Mouse (Mus musculus) neural tube, postnatal 0 days (tissue): ENCODE data around the gene Tubb1. TPM values are rescaled to one million over a fixed set of nuclear protein-coding genes. Genes with fewer than 3 reads are reported as not detected.

Source experiments
- polyA plus RNA-seq: library from polyadenylated mRNA; unstranded; fragments of >200 nt; fragmentation: Nextera tagmentation; extraction: Ambion mirVana; gene quantifications from 2 replicates; pipeline ENCODE4 v1.2.1, GENCODE M21; 2015

Gene Tubb1
- 0.17 and 0.21 TPM in 2 replicates for polyA plus RNA-seq

DNA sequence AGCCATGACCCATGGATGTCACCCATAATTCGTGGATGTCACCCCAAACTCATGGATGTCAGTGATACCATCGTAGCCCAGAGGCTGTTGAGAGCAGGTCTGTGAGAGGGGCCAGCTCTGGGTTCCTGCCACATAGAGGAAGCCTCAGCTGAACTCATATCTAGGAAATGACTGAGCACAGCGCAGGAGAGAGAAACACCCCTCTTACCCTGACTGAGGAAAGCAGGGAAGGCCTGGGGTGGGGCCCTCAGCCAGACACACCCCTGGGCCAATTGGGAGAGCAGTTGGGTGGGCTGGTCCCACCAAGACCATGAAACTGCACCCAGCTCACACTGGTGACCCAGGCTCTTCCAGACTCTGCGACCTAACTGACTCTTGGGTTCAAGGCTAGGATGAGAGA, at the start of gene Tubb1:
TSS of gene Tubb1 (plus strand) at position 343 of the 400 bp plus-strand sequence.

DNA sequence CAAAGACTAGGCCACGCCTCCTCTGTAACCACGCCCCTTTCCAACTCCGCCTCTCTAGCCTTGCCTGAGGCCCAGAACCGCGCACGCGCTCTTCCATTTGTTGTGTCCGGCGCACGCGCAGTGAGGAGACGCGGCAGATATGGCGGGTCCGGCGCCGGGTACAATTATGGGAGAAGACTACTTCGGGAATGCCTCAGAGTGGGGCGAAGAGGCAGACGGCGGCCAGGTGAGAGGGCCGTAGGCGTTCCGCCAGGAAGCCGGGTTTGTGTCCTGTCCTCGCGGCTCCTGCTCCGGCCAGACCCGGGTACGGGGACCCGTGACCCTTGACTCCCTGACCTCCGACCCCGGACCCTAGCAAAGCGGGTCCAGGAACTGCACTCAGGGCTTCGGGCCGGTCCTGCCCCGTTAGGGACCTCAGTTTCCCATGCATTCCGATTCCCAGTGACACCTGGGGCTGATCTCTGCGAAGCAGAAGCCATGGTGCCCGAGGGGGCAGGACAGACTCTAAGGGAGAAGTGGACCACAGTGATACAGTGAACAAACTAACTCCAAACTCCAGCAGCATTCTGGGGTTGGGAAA, 34.7 kb upstream of the Tubb1 start, which contains the start of gene Nelfcd:
TSS of gene Nelfcd (plus strand) at position 74 of the 580 bp plus-strand sequence.

DNA sequence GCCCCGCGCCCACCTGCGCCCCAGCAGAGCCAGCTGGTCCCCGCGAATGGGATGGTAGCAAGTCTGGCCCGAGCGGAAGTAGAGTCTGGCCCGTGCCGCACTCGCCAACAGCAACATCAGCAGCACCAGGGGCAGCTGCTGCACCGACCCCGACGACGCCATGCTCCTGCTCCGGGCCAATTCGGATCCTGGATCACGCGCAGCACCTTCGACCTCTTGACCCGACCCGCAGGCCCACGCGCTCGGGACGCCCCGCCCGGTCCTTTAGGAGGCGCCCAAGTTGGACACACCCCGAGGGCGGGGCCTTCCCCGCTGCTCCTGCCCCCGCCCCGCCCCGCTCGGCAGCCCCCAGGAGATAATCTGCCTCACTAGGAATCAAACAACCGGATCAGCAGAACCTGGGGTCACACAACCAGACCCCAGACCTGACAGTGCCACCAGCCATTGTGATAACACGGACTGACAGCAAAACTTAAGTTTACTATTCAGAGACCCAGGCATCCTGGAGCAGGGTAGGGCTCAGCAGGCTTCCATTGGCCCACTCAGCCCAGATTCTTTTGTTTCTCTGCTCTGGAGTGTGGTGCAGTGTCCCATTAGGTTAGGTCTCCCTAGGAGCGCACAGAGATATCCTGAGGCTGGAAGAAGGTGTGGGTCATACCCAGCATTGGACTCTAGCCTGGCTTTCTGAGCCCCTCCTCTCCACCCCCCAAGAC, 11.6 kb upstream of the Tubb1 start, which contains the start of gene Ctsz:
TSS of gene Ctsz (minus strand) at position 303 of the 713 bp plus-strand sequence.

DNA sequence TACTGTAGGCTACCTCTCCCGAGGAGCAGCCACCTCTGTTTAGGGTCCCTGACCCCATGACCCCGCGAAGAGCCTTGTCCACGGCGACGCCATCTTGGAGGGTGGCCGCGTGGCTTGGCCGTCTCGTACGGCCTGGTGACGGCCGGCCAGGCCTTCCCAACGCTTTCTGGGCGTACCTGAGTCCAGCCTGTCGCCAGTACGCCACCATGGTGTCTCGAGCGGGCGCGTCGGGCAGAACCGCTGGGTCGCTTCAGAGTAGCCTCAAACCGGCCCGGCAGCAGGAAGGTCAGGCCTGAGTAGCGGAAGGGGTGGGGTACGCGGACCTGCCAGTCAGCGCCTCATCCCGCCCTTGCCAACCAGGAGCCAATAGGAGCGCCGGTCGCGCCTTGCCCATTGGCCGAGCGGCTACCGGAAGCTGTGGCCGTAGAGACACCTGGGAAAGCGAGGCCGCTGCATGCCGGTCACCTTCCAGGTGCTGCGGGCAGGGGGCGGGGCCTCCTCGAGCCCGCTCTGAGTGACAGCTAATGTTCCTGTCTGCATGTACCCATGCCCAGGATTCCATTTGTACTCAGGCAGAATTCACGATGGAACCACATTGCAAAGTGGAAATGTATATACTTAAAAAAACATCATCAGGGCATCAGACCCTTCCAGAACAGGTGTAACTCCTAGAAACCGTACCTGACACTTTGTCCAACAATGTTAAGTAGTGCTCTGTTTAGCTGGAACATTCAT, 13.5 kb downstream of the Tubb1 start, which contains the start of gene Atp5e:
TSS of gene Atp5e (minus strand) at position 317 of the 735 bp plus-strand sequence.

GRCm38 (mm10) chr2:174472818-174473549, 22.5 kb downstream of the Tubb1 start, which contains the start of gene Prelid3b:
TSS of gene Prelid3b (minus strand) at chr2:174473081.

Other genes with a start within 250 kb of the Tubb1 start
- gene Gnas, start 166.4 kb upstream of the Tubb1 start, polyA plus RNA-seq, result 1,946 and 2,078 TPM in 2 replicates
- gene Gm20721, start 104.0 kb upstream of the Tubb1 start, polyA plus RNA-seq, result 13.3 and 18.0 TPM in 2 replicates
- gene Nelfcd, start 34.9 kb upstream of the Tubb1 start, polyA plus RNA-seq, result 73.4 and 79.8 TPM in 2 replicates
- gene Ctsz, start 11.7 kb upstream of the Tubb1 start, polyA plus RNA-seq, result 75.3 and 77.7 TPM in 2 replicates
- 870 and 1,030 TPM in 2 replicates for gene Atp5e, start 13.4 kb downstream of the Tubb1 start, polyA plus RNA-seq
- 87.6 and 87.7 TPM in 2 replicates for gene Prelid3b, start 22.4 kb downstream of the Tubb1 start, polyA plus RNA-seq
- gene Zfp831, start 192.8 kb downstream of the Tubb1 start, polyA plus RNA-seq, result not detected in 2 replicates